Mouse (Mus musculus) gastrocnemius, postnatal 25 days (tissue): ENCODE results near the gene Bdnf. TPM values are rescaled to one million over a fixed set of nuclear protein-coding genes. Genes with fewer than 3 reads are reported as not detected.

Experiments used
- total RNA-seq, 2 experiments: library from RNA; stranded (reverse); gene quantifications; 1 replicate in 1 of 2; 2 replicates in 1 of 2; pipeline ENCODE4 v1.2.3; 2021

Gene Bdnf
- total RNA-seq, 2 experiments from 2014 or later, result 0.64 to 0.86 TPM

Other genes starting within 250 kb of the Bdnf start
- gene Lin7c, start 216.2 kb downstream of the Bdnf start, total RNA-seq, result 10 to 100 TPM; 23.3 to 24.6 TPM
- 10 to 100 TPM; 21.0 TPM for gene Lgr4, start 242.9 kb downstream of the Bdnf start, total RNA-seq